Mouse (Mus musculus): ENCODE measurements around the gene Ccdc82. TPM values are rescaled to one million over a fixed set of nuclear protein-coding genes. Genes with fewer than 3 reads are reported as not detected.

Gene Ccdc82
- polyA plus RNA-seq, 1 experiment from 2014 or later: 6.5 TPM

- H3K4me1 ChIP-seq: no peaks in the 10 kb centered on the region
- no peaks in the 10 kb centered on the region for H3K9me3 ChIP-seq
- no peak for DNase-seq (ENCODE audit: low spot score)
- H3K36me3 ChIP-seq: peaks cover 3% of the 10 kb centered on the region; the same call in 1 of the 2 replicates
- 87% methylated on average over 2 of the region's 2 CpGs for WGBS
- no peak overlapping the region for H3K4me3 ChIP-seq
- H3K27me3 ChIP-seq (ENCODE audit: insufficient read depth, poor library complexity, severe bottlenecking): no peaks in the 10 kb centered on the region
- H3K27ac ChIP-seq: no peak overlapping the region
Measured at GRCm38 (mm10) chr9:13258173-13258572, 11.4 kb downstream of the Ccdc82 start.

- Histone ChIP-seq H3K36me3 (no peaks in the 10 kb centered on the region), H3K27ac (no peak overlapping the region), H3K9me3 (no peaks in the 10 kb centered on the region), H3K4me1 (no peaks in the 10 kb centered on the region), H3K27me3 (ENCODE audit: insufficient read depth, poor library complexity, severe bottlenecking) (no peaks in the 10 kb centered on the region), H3K4me3 (no peak overlapping the region)
- no peak for DNase-seq (ENCODE audit: low spot score)
- WGBS: 37% methylated on average over 3 of the region's 3 CpGs
Measured at GRCm38 (mm10) chr9:13260980-13261379, 14.2 kb downstream of the Ccdc82 start.

DNA sequence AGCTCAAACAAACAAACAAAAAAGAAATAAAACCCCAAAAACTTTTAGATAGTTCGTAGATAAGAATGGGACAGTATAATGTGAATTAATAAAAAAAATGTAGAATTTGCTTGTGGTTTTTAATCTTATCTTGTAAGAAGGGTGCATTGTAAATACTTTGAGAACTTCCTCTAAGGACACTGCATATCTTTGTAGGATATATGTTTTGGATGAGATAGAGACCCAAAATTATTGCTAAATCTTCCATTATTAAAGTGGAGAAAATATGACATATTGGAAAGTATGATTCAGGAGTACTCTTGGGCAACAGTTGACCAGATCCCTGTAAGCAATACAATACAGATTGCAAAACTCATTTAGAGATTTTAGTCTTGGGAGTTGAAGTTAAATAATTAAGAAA is 26.5 kb downstream of the Ccdc82 start:
- DNase-seq (ENCODE audit: low spot score): no peak
- Histone ChIP-seq H3K27ac (no peak overlapping the region), H3K4me3 (no peak overlapping the region), H3K4me1 (no peaks in the 10 kb centered on the region), H3K36me3 (no peaks in the 10 kb centered on the region), H3K9me3 (no peaks in the 10 kb centered on the region), H3K27me3 (ENCODE audit: insufficient read depth, poor library complexity, severe bottlenecking) (no peaks in the 10 kb centered on the region)
- 74% methylated on average over 1 of the region's 1 CpGs for WGBS

DNA sequence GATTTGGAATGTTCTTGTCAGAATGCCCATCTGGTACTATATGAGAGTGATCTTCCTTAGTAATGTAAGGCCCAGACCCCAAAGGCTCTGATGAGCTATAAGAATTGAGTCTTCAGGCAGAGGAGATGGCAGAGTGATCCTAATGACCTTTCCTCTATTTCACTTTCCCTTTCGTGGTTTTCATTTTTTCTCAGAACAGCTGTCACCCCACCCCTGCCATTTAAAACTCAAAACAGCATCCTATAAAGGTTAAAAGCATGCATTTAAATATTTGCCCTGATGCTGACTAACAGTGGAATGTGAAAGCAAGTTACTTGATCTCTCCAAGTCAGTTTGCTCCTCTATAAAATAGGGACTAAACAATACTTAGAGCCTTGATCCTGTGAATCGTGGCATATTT is 40.7 kb downstream of the Ccdc82 start:
- H3K27ac ChIP-seq: no peak overlapping the region
- DNase-seq (ENCODE audit: low spot score): no peak
- H3K27me3 ChIP-seq (ENCODE audit: insufficient read depth, poor library complexity, severe bottlenecking): no peaks in the 10 kb centered on the region
- no peaks in the 10 kb centered on the region for H3K4me1 ChIP-seq
- H3K9me3 ChIP-seq: no peaks in the 10 kb centered on the region
- H3K4me3 ChIP-seq: no peak overlapping the region
- H3K36me3 ChIP-seq: no peaks in the 10 kb centered on the region
- 71% methylated on average over 2 of the region's 2 CpGs for WGBS

GRCm38 (mm10) chr9:13296274-13297121 is 49.7 kb downstream of the Ccdc82 start:
- Histone ChIP-seq H3K4me1 (peaks cover 37% of the 10 kb centered on the region), H3K36me3 (no peaks in the 10 kb centered on the region), H3K27ac (peak overlapping the region; percentile 92), H3K4me3 (peak overlapping the region; percentile 73), H3K27me3 (ENCODE audit: insufficient read depth, poor library complexity, severe bottlenecking) (no peaks in the 10 kb centered on the region), H3K9me3 (no peaks in the 10 kb centered on the region)
- under 1% methylated on average over 28 of the region's 28 CpGs for WGBS
- DNase-seq (ENCODE audit: low spot score): peak; percentile 97

DNA sequence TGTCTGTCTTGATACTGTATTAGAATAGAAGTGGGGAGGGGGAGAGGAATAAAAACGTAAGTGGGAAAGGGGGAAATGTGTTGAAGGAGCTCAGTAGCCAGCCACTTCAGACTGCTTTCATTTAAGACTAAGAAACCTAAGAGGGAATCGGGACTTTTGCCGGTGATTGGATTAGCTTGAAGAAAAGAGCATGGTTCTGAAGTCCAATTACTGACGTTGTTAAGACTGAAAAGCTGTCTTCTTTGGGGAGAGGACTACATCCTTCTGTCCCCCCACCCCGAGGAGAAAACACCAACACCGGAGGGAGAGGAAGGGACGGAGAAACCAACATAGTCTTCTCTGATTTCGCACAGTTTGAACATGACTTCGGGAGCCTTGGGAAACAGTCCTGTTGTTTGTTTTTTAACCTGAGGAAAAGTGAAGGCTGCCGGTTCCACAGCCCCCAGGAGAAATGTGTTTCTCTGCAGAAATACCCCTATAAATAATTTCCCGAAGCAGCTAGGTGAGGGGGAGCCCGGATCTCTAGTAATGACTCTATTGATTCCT is 50.4 kb downstream of the Ccdc82 start:
- WGBS: under 1% methylated on average over 12 of the region's 12 CpGs
- H3K27me3 ChIP-seq (ENCODE audit: insufficient read depth, poor library complexity, severe bottlenecking): no peaks in the 10 kb centered on the region
- no peaks in the 10 kb centered on the region for H3K9me3 ChIP-seq
- peaks cover 44% of the 10 kb centered on the region for H3K4me1 ChIP-seq
- H3K4me3 ChIP-seq: peak overlapping the region; percentile 73
- no peaks in the 10 kb centered on the region for H3K36me3 ChIP-seq
- peak; percentile 68 for DNase-seq (ENCODE audit: low spot score)
- H3K27ac ChIP-seq: peak overlapping the region; percentile 92

GRCm38 (mm10) chr9:13297668-13298512 is 51.1 kb downstream of the Ccdc82 start, which contains the start of gene Maml2:
Maml2 (plus strand) TSS chr9:13297957.
- Histone ChIP-seq H3K27me3 (ENCODE audit: insufficient read depth, poor library complexity, severe bottlenecking) (no peaks in the 10 kb centered on the region), H3K4me1 (peaks cover 51% of the 10 kb centered on the region), H3K36me3 (no peaks in the 10 kb centered on the region), H3K4me3 (peak within 1 kb of the TSS; percentile 73), H3K9me3 (no peaks in the 10 kb centered on the region), H3K27ac (peak within 1 kb of the TSS; percentile 92)
- WGBS: 0% methylated on average over 23 of the region's 23 CpGs
- DNase-seq (ENCODE audit: low spot score): peak; percentile 85

DNA sequence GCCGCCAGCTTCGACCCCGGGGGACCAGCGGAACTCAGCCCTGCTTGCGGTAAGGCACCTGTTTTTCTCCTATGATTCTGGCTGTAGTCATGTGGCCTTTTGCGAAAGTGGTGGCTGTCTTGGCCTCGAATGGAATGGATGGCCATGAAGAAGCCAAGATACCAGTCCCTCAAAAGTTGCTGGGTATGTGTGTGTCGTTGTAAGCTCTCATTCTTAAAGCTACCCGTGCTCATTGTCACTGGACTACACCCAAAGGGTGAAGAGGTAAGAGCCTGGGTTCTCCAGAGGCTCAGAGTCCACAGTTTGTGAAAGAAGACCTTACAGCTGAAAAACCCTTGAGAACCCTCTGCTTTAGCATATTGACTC is 51.7 kb downstream of the Ccdc82 start:
- 18% methylated on average over 9 of the region's 9 CpGs for WGBS
- Histone ChIP-seq H3K4me1 (peaks cover 57% of the 10 kb centered on the region), H3K4me3 (peak overlapping the region; percentile 73), H3K36me3 (no peaks in the 10 kb centered on the region), H3K27ac (peak overlapping the region; percentile 92), H3K27me3 (ENCODE audit: insufficient read depth, poor library complexity, severe bottlenecking) (no peaks in the 10 kb centered on the region), H3K9me3 (no peaks in the 10 kb centered on the region)
- DNase-seq (ENCODE audit: low spot score): no peak

GRCm38 (mm10) chr9:13299190-13299589 is 52.4 kb downstream of the Ccdc82 start:
- no peaks in the 10 kb centered on the region for H3K27me3 ChIP-seq (ENCODE audit: insufficient read depth, poor library complexity, severe bottlenecking)
- H3K4me3 ChIP-seq: peak overlapping the region; percentile 73
- peaks cover 64% of the 10 kb centered on the region for H3K4me1 ChIP-seq
- 76% methylated on average over 6 of the region's 6 CpGs for WGBS
- peak; percentile 70 for DNase-seq (ENCODE audit: low spot score)
- peak overlapping the region; percentile 92 for H3K27ac ChIP-seq
- no peaks in the 10 kb centered on the region for H3K9me3 ChIP-seq
- no peaks in the 10 kb centered on the region for H3K36me3 ChIP-seq

GRCm38 (mm10) chr9:13300041-13300441 is 53.3 kb downstream of the Ccdc82 start:
- H3K4me3 ChIP-seq: peak overlapping the region; percentile 73

DNA sequence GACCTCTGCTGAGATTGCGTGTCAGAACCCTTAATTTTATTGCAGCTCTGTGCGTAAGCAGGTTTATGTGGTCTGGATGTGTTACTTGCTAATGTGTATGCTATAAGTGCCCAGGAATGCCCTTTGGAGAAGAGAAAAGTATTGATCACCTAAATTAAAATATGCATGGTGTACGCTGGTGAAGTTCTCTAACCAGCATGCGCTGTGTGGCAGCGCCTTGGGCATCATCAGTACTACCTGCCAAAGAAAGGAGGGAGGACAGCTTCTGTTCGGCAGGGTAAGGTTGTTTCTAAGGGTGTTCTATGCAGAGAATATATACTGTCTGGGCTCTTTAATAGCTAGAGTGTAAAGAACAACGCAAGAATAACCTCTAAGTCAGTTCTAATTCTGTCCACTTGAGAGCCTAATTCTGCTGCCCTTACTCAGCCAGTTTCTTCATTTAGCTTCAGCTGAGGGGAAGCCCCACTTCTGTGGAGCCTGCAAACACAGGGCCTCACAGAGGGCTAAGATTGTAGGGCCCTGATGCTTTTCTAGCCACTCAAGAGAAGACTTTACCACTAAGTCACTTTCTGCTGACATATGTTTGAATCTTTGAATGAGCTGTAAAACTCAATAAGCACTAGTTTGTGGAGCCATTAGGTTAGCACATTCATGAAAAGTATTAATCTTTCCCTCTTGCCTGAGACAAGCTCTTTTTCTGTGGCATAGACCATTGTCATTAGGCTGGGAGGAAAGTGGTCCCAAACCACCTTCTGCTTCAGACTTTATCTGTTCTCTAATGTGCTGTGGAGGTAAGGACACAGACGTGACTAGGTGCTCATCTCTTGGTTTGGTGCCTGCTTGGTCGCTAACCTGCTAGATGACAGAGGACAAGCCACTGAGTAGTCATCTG is 54.4 kb downstream of the Ccdc82 start:
- Histone ChIP-seq H3K4me3 (peak overlapping the region; percentile 73), H3K9me3 (no peaks in the 10 kb centered on the region), H3K27me3 (ENCODE audit: insufficient read depth, poor library complexity, severe bottlenecking) (no peaks in the 10 kb centered on the region), H3K36me3 (no peaks in the 10 kb centered on the region), H3K27ac (peak overlapping the region; percentile 76), H3K4me1 (peaks cover 72% of the 10 kb centered on the region)
- 65% methylated on average over 9 of the region's 9 CpGs for WGBS
- peak; percentile 72 for DNase-seq (ENCODE audit: low spot score)

More at GRCm38 (mm10) chr9:13300041-13300441, 53.3 kb downstream of the Ccdc82 start:
- peak overlapping the region; percentile 76; the same call in 1 of the 2 replicates for H3K27ac ChIP-seq
- DNase-seq (ENCODE audit: low spot score): peak; percentile 73
- H3K36me3 ChIP-seq: no peaks in the 10 kb centered on the region
- H3K27me3 ChIP-seq (ENCODE audit: insufficient read depth, poor library complexity, severe bottlenecking): no peaks in the 10 kb centered on the region
- no peaks in the 10 kb centered on the region for H3K9me3 ChIP-seq
- 45% methylated on average over 3 of the region's 3 CpGs for WGBS
- peaks cover 70% of the 10 kb centered on the region for H3K4me1 ChIP-seq
